Mouse (Mus musculus): ENCODE measurements around the gene Rnf114. TPM values are rescaled to one million over a fixed set of nuclear protein-coding genes. Genes with fewer than 3 reads are reported as not detected.
A peak's percentile ranks its signal among the peaks of the same experiment; 100 is the strongest.

Rnf114 gene
- polyA plus RNA-seq, 1 experiment from 2014 or later, result 77.0 TPM

GRCm38 (mm10) chr2:167544456-167544855, 52.0 kb downstream of the Rnf114 start:
- no peak overlapping the region for H3K4me3 ChIP-seq (replicated peaks; ENCODE audit: low read depth, low read length)
- 60% methylated on average over 5 of the region's 5 CpGs for WGBS
- no peaks in the 10 kb centered on the region for H3K9me3 ChIP-seq (replicated peaks; ENCODE audit: low read length)
- no peaks in the 10 kb centered on the region for H3K27me3 ChIP-seq (ENCODE audit: insufficient read depth, low read length)
- no peak overlapping the region for H3K4me2 ChIP-seq (ENCODE audit: low read length)
- no peaks in the 10 kb centered on the region for H3K36me3 ChIP-seq (ENCODE audit: insufficient read depth, low read length)
- DNase-seq (ENCODE audit: low spot score), result peak; percentile 84
- H3K4me1 ChIP-seq (replicated peaks; ENCODE audit: insufficient read depth, low read length), result peaks cover 22% of the 10 kb centered on the region
- 0 out of 2 replicates have a peak, but pooled peaks have one; percentile 8 for ATAC-seq (replicated peaks; ENCODE audit: low FRiP score, low read depth)
- H3K9ac ChIP-seq (ENCODE audit: low read depth, low read length), result no peak overlapping the region
- peak overlapping the region; percentile 89 for H3K27ac ChIP-seq
- TF ChIP-seq CTCF (IDR thresholded peaks at IDR 0.05; ENCODE audit: low read depth), result no peak

- Histone ChIP-seq H3K9me3 (replicated peaks; ENCODE audit: low read length) (no peaks in the 10 kb centered on the region), H3K9ac (ENCODE audit: low read depth, low read length) (no peak overlapping the region), H3K27ac (peak overlapping the region; percentile 75), H3K36me3 (ENCODE audit: insufficient read depth, low read length) (no peaks in the 10 kb centered on the region), H3K4me2 (ENCODE audit: low read length) (no peak overlapping the region), H3K27me3 (ENCODE audit: insufficient read depth, low read length) (no peaks in the 10 kb centered on the region), H3K4me1 (replicated peaks; ENCODE audit: insufficient read depth, low read length) (peaks cover 16% of the 10 kb centered on the region), H3K4me3 (replicated peaks; ENCODE audit: low read depth, low read length) (no peak overlapping the region)
- TF ChIP-seq CTCF (IDR thresholded peaks at IDR 0.05; ENCODE audit: low read depth), result no peak
- WGBS, result 69% methylated on average over 18 of the region's 18 CpGs
- peak; percentile 62 for DNase-seq (ENCODE audit: low spot score)
- no peak for ATAC-seq (replicated peaks; ENCODE audit: low FRiP score, low read depth)
Measured at GRCm38 (mm10) chr2:167546447-167547195, 54.2 kb downstream of the Rnf114 start.

- Histone ChIP-seq H3K36me3 (ENCODE audit: insufficient read depth, low read length) (no peaks in the 10 kb centered on the region), H3K9ac (ENCODE audit: low read depth, low read length) (no peak overlapping the region), H3K9me3 (replicated peaks; ENCODE audit: low read length) (no peaks in the 10 kb centered on the region), H3K27me3 (ENCODE audit: insufficient read depth, low read length) (no peaks in the 10 kb centered on the region), H3K4me1 (replicated peaks; ENCODE audit: insufficient read depth, low read length) (peaks cover 15% of the 10 kb centered on the region), H3K27ac (peak overlapping the region; percentile 8; the same call in 1 of the 2 replicates), H3K4me3 (replicated peaks; ENCODE audit: low read depth, low read length) (no peak overlapping the region), H3K4me2 (ENCODE audit: low read length) (no peak overlapping the region)
- DNase-seq (ENCODE audit: low spot score) (no peak), ATAC-seq (replicated peaks; ENCODE audit: low FRiP score, low read depth) (no peak)
- 90% methylated on average over 8 of the region's 8 CpGs for WGBS
- TF ChIP-seq CTCF (IDR thresholded peaks at IDR 0.05; ENCODE audit: low read depth), result no peak
Measured at GRCm38 (mm10) chr2:167547444-167547843, 55.0 kb downstream of the Rnf114 start.

- no peak for DNase-seq (ENCODE audit: low spot score)
- no peaks in the 10 kb centered on the region for H3K27me3 ChIP-seq (ENCODE audit: insufficient read depth, low read length)
- H3K9me3 ChIP-seq (replicated peaks; ENCODE audit: low read length), result no peaks in the 10 kb centered on the region
- TF ChIP-seq CTCF (IDR thresholded peaks at IDR 0.05; ENCODE audit: low read depth), result no peak
- WGBS, result 83% methylated on average over 7 of the region's 7 CpGs
- H3K4me2 ChIP-seq (ENCODE audit: low read length), result no peak overlapping the region
- no peak overlapping the region for H3K9ac ChIP-seq (ENCODE audit: low read depth, low read length)
- H3K4me3 ChIP-seq (replicated peaks; ENCODE audit: low read depth, low read length), result no peak overlapping the region
- H3K36me3 ChIP-seq (ENCODE audit: insufficient read depth, low read length), result no peaks in the 10 kb centered on the region
- no peaks in the 10 kb centered on the region; the same call in none of the 2 replicates for H3K4me1 ChIP-seq (replicated peaks; ENCODE audit: insufficient read depth, low read length)
- no peak for ATAC-seq (replicated peaks; ENCODE audit: low FRiP score, low read depth)
- H3K27ac ChIP-seq, result no peak overlapping the region
Measured at GRCm38 (mm10) chr2:167548961-167549360, 56.5 kb downstream of the Rnf114 start.

GRCm38 (mm10) chr2:167550341-167550854, 58.0 kb downstream of the Rnf114 start:
- no peak overlapping the region for H3K4me2 ChIP-seq (ENCODE audit: low read length)
- no peak overlapping the region for H3K9ac ChIP-seq (ENCODE audit: low read depth, low read length)
- no peaks in the 10 kb centered on the region for H3K9me3 ChIP-seq (replicated peaks; ENCODE audit: low read length)
- H3K27me3 ChIP-seq (ENCODE audit: insufficient read depth, low read length), result no peaks in the 10 kb centered on the region
- ATAC-seq (replicated peaks; ENCODE audit: low FRiP score, low read depth), result no peak
- no peaks in the 10 kb centered on the region; the same call in 1 of the 2 replicates for H3K4me1 ChIP-seq (replicated peaks; ENCODE audit: insufficient read depth, low read length)
- H3K36me3 ChIP-seq (ENCODE audit: insufficient read depth, low read length), result no peaks in the 10 kb centered on the region
- no peak for DNase-seq (ENCODE audit: low spot score)
- no peak overlapping the region for H3K4me3 ChIP-seq (replicated peaks; ENCODE audit: low read depth, low read length)
- TF ChIP-seq CTCF (IDR thresholded peaks at IDR 0.05; ENCODE audit: low read depth), result no peak
- WGBS, result 70% methylated on average over 8 of the region's 8 CpGs
- H3K27ac ChIP-seq, result no peak overlapping the region

- 81% methylated on average over 8 of the region's 8 CpGs for WGBS
- no peaks in the 10 kb centered on the region for H3K36me3 ChIP-seq (ENCODE audit: insufficient read depth, low read length)
- no peak for ATAC-seq (replicated peaks; ENCODE audit: low FRiP score, low read depth)
Measured at GRCm38 (mm10) chr2:167551342-167551920, 59.0 kb downstream of the Rnf114 start.

More at GRCm38 (mm10) chr2:167551342-167551920, 59.0 kb downstream of the Rnf114 start:
- H3K9ac ChIP-seq (ENCODE audit: low read depth, low read length), result no peak overlapping the region
- no peaks in the 10 kb centered on the region for H3K9me3 ChIP-seq (replicated peaks; ENCODE audit: low read length)
- no peaks in the 10 kb centered on the region for H3K27me3 ChIP-seq (ENCODE audit: insufficient read depth, low read length)
- H3K27ac ChIP-seq, result no peak overlapping the region
- no peaks in the 10 kb centered on the region; the same call in 1 of the 2 replicates for H3K4me1 ChIP-seq (replicated peaks; ENCODE audit: insufficient read depth, low read length)
- H3K4me2 ChIP-seq (ENCODE audit: low read length), result no peak overlapping the region
- DNase-seq (ENCODE audit: low spot score), result no peak
- H3K4me3 ChIP-seq (replicated peaks; ENCODE audit: low read depth, low read length), result no peak overlapping the region
- TF ChIP-seq CTCF (IDR thresholded peaks at IDR 0.05; ENCODE audit: low read depth), result no peak
